Mouse (Mus musculus) CH12.LX (cell line): Measurements from ENCODE around the gene Haao. TPM values are rescaled to one million over a fixed set of nuclear protein-coding genes. Genes with fewer than 3 reads are reported as not detected.

ENCODE experiments used
- DNase-seq: peaks from one replicate; pipeline ENCODE4 v3.0.0-alpha.2; 2013; ENCODE audit errors: extremely low read depth
- H3K27ac ChIP-seq: 2 replicates; pipeline ENCODE4 v1.5.1; 2012; ENCODE audit warnings: low read depth, mild to moderate bottlenecking, control low read depth, moderate library complexity; ENCODE audit not compliant: insufficient read depth
- H3K27me3 ChIP-seq: replicated peaks from 2 replicates; pipeline ENCODE3; 2012; ENCODE audit warnings: inconsistent platforms
- H3K36me3 ChIP-seq, 2 experiments: replicated peaks in 1 of 2; 2 replicates each; pipeline versions ENCODE3 to v1.6.1; 2012; ENCODE audit warnings: inconsistent platforms in 1 of 2, low read length in 1 of 2, mild to moderate bottlenecking in 1 of 2, mixed read lengths in 1 of 2, moderate library complexity in 1 of 2; ENCODE audit not compliant: control insufficient read depth in 1 of 2, insufficient read depth in 1 of 2
- H3K4me1 ChIP-seq, 2 experiments: 2 replicates each; pipeline ENCODE4 v1.6.1; 2012; ENCODE audit warnings: inconsistent platforms in 1 of 2, moderate library complexity in 1 of 2; ENCODE audit not compliant: insufficient read depth in 2 of 2, control insufficient read depth in 1 of 2
- H3K4me2 ChIP-seq: 2 replicates; pipeline ENCODE4 v1.6.1; 2012; ENCODE audit warnings: low read depth, mild to moderate bottlenecking, control low read depth; ENCODE audit not compliant: poor library complexity, insufficient read depth, severe bottlenecking
- H3K4me3 ChIP-seq, 3 experiments: fragments of 150-350 bp in 1 of 3; sonication (generic) in 1 of 3; replicated peaks in 1 of 3; 2 replicates each; pipeline versions ENCODE3 to v1.5.1; 2011 to 2012; ENCODE audit warnings: low read depth in 2 of 3, low read length in 2 of 3, mild to moderate bottlenecking in 2 of 3, moderate library complexity in 2 of 3, control low read depth in 1 of 3, improper control_type of control experiment in 1 of 3, inconsistent platforms in 1 of 3, mixed read lengths in 1 of 3; ENCODE audit not compliant: poor library complexity in 1 of 3
- H3K79me2 ChIP-seq: replicated peaks from 2 replicates; pipeline ENCODE4 v1.6.1; 2012; ENCODE audit warnings: mild to moderate bottlenecking, moderate library complexity; ENCODE audit not compliant: control insufficient read depth, poor library complexity, insufficient read depth, severe bottlenecking; ENCODE audit errors: extremely low read depth
- H3K9ac ChIP-seq: 2 replicates; pipeline ENCODE4 v1.6.1; 2012; ENCODE audit warnings: low read depth, mild to moderate bottlenecking, control low read depth, moderate library complexity; ENCODE audit not compliant: insufficient read depth
- H3K9me3 ChIP-seq: replicated peaks from 2 replicates; pipeline ENCODE3; 2012; ENCODE audit warnings: low read length, inconsistent platforms, mixed read lengths
- CTCF ChIP-seq, 2 experiments: IDR thresholded peaks in 1 of 2; conservative IDR thresholded peaks in 1 of 2; 2 replicates each; pipeline ENCODE4 v1.5.1; 2011 to 2012; ENCODE audit warnings: low read depth in 2 of 2, low read length in 2 of 2, improper control_type of control experiment in 1 of 2, inconsistent platforms in 1 of 2, mild to moderate bottlenecking in 1 of 2, moderate library complexity in 1 of 2
- E2F4 ChIP-seq: IDR thresholded peaks from 2 replicates; pipeline ENCODE4 v1.6.1; 2011; ENCODE audit warnings: low read depth, low read length, improper control_type of control experiment; ENCODE audit not compliant: insufficient replicate concordance
- ETS1 ChIP-seq: conservative IDR thresholded peaks from 2 replicates; pipeline ENCODE4 v1.6.1; 2012; ENCODE audit warnings: low read depth, mild to moderate bottlenecking, inconsistent platforms, low read length, improper control_type of control experiment, moderate library complexity
- HCFC1 ChIP-seq: IDR thresholded peaks from 2 replicates; pipeline ENCODE4 v1.6.1; 2012; ENCODE audit warnings: low read depth, mild to moderate bottlenecking, inconsistent platforms, low read length, improper control_type of control experiment
- IRF4 ChIP-seq: IDR thresholded peaks from 2 replicates; pipeline ENCODE4 v1.6.1; 2014; ENCODE audit warnings: low read depth, mild to moderate bottlenecking, inconsistent platforms, low read length, improper control_type of control experiment
- MAFK ChIP-seq: IDR thresholded peaks from 2 replicates; pipeline ENCODE4 v1.6.1; 2011; ENCODE audit warnings: low read length, improper control_type of control experiment; ENCODE audit not compliant: insufficient replicate concordance
- NELFE ChIP-seq: IDR thresholded peaks from 2 replicates; pipeline ENCODE4 v1.6.1; 2011; ENCODE audit warnings: low read depth, low read length, improper control_type of control experiment
- NRF1 ChIP-seq: IDR thresholded peaks from 2 replicates; pipeline ENCODE4 v1.6.1; 2014; ENCODE audit warnings: low read depth, mild to moderate bottlenecking, inconsistent platforms, low read length, improper control_type of control experiment, moderate library complexity
- POLR2A ChIP-seq: IDR thresholded peaks from 2 replicates; pipeline ENCODE4 v1.6.1; 2011; ENCODE audit warnings: low read depth, mild to moderate bottlenecking, improper control_type of control experiment, low read length
- RAD21 ChIP-seq: IDR thresholded peaks from 2 replicates; pipeline ENCODE4 v1.6.1; 2011; ENCODE audit warnings: low read depth, mild to moderate bottlenecking, low read length, improper control_type of control experiment, moderate library complexity
- TBP ChIP-seq: conservative IDR thresholded peaks from 2 replicates; pipeline ENCODE4 v1.6.1; 2011; ENCODE audit warnings: low read depth, low read length, improper control_type of control experiment
- UBTF ChIP-seq: IDR thresholded peaks from 2 replicates; pipeline ENCODE4 v1.6.1; 2012; ENCODE audit warnings: low read depth, mild to moderate bottlenecking, inconsistent platforms, low read length, improper control_type of control experiment, moderate library complexity
- ZKSCAN1 ChIP-seq: IDR thresholded peaks from 2 replicates; pipeline ENCODE4 v1.6.1; 2012; ENCODE audit warnings: low read depth, inconsistent platforms, low read length, improper control_type of control experiment, borderline replicate concordance
- dilution Hi-C: fragments of 300-500 bp; cut with MboI; formaldehyde crosslinking; loops from 2 replicates; pipeline ENCODE4 v1.14.3; 2020; ENCODE audit warnings: low sequenced_read_pairs; ENCODE audit not compliant: extremely low pct_unique_long_range_greater_than_20kb, extremely low pct_ligation_motif_present
- in situ Hi-C: fragments of 300-500 bp; cut with MboI; formaldehyde crosslinking; loops from 3 replicates; pipeline ENCODE4 v1.14.3; 2019; ENCODE audit warnings: low sequenced_read_pairs, low pct_ligation_motif_present, low pct_unique_long_range_greater_than_20kb, mixed read lengths
- polyA plus RNA-seq: library from polyadenylated mRNA; unstranded; fragments of >175 nt; gene quantifications from 2 replicates; pipeline ENCODE4 v1.2.1, GENCODE M21; 2012; ENCODE audit warnings: low read depth; ENCODE audit not compliant: insufficient read length
- total RNA-seq, 2 experiments: library from RNA; depleted of rRNA; stranded (reverse); fragments of 300-350 nt in 1 of 2; fragments of >200 nt in 1 of 2; gene quantifications; 2 replicates each; pipeline ENCODE4 v1.2.3; 2012 to 2014

Gene Haao
- total and polyA plus RNA-seq, 3 experiments, result 18.6 to 30.6 (median 19.1) TPM

- Histone ChIP-seq H3K36me3 (peaks cover 21 to 75% of the 10 kb centered on the region in 2 experiments), H3K9ac (no peak overlapping the region), H3K27ac (no peak overlapping the region), H3K79me2 (no peaks in the 10 kb centered on the region), H3K9me3 (no peaks in the 10 kb centered on the region), H3K27me3 (no peaks in the 10 kb centered on the region), H3K4me3 (no peak overlapping the region), H3K4me2 (no peak overlapping the region), H3K4me1 (peaks cover 0 to 40% of the 10 kb centered on the region in 2 experiments; a peak in 2 of 4 replicates)
- DNase-seq, result no peak
- TF ChIP-seq POLR2A, result no peak
- no peak for TF ChIP-seq ZKSCAN1
- no peak for TF ChIP-seq IRF4
- no peak for TF ChIP-seq TBP
- TF ChIP-seq CTCF (conservative IDR thresholded peaks at IDR 0.05 in 1 of 2, IDR thresholded peaks at IDR 0.05 in 1 of 2; ENCODE audit: low read depth in 2 of 2, low read length in 2 of 2), result no peak
- no peak for TF ChIP-seq MAFK
- TF ChIP-seq RAD21, result no peak
- no peak for TF ChIP-seq UBTF
- no peak for TF ChIP-seq HCFC1
- no peak for TF ChIP-seq NELFE
- no peak for TF ChIP-seq E2F4
- dilution Hi-C loops (no loop called here), in situ Hi-C loops (no loop called here)
These were observed 38.5 kb downstream of the Haao start for GRCm38 (mm10) chr17:83809197-83809829.

GRCm38 (mm10) chr17:83808476-83809098 lies 39.2 kb downstream of the Haao start:
- TF ChIP-seq ETS1, result no peak
- TF ChIP-seq MAFK, result no peak
- TF ChIP-seq NRF1, result no peak
- Histone ChIP-seq H3K27me3 (no peaks in the 10 kb centered on the region), H3K36me3 (peaks cover 21 to 80% of the 10 kb centered on the region in 2 experiments), H3K4me2 (no peak overlapping the region), H3K79me2 (no peaks in the 10 kb centered on the region), H3K4me3 (no peak overlapping the region), H3K4me1 (peaks cover 0 to 40% of the 10 kb centered on the region in 2 experiments; a peak in 2 of 4 replicates), H3K9ac (no peak overlapping the region), H3K9me3 (no peaks in the 10 kb centered on the region), H3K27ac (no peak overlapping the region)
- dilution Hi-C loops, result no loop called here
- no peak for DNase-seq
- in situ Hi-C loops, result no loop called here
